Mouse (Mus musculus): ENCODE data around the gene Col4a2.

Gene Col4a2

DNA sequence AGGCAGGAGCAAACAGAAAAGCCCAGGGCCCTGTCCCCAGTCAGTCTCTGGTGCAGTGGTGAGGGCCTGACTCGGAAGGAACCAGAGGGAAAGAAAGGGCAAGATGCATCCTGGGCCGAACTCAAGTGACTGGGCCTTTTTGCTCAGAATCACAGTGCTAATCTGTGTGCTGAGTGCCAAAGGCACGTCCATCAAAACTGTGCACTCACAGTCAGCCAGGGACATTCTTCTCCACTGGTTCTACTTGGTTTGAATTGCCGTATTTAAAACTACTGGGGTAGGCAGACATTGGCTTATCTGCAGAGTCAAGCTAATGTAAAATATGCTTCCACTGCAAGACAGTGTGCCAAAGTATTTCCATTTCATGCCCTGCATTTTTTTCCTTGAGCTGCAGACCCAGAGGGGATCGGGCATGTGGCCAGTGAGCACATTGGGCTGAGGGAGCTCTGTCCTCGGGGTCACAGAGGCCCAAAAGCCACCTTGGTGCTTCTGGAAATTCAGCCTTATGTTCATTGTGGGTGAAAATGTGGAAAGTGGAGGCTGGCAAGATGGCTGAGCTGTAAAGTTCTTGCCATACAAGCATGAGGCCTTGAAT is 12.3 kb downstream of the Col4a2 start:
- CTCF ChIA-PET = no interaction called here

DNA sequence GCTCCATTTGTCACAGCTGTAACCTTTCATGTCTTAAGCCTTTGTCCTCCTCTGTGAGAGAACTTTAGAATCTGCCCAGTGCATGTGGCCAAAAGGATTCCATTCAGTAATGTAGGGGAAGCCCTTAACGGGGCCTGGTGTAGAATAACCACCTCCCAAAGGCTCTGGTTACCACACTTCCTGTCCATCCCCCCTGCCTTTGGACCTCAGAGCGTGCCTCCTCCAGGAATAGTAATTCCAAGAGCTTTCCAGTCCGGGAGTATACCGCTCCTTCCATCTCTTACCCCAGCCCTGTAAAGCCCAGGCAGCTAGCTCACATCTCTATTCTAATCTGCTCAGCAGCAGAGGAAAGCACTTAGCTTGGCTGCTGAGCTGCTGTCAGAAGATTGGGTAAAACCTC is 14.7 kb downstream of the Col4a2 start:
- CTCF ChIA-PET = no interaction called here

DNA sequence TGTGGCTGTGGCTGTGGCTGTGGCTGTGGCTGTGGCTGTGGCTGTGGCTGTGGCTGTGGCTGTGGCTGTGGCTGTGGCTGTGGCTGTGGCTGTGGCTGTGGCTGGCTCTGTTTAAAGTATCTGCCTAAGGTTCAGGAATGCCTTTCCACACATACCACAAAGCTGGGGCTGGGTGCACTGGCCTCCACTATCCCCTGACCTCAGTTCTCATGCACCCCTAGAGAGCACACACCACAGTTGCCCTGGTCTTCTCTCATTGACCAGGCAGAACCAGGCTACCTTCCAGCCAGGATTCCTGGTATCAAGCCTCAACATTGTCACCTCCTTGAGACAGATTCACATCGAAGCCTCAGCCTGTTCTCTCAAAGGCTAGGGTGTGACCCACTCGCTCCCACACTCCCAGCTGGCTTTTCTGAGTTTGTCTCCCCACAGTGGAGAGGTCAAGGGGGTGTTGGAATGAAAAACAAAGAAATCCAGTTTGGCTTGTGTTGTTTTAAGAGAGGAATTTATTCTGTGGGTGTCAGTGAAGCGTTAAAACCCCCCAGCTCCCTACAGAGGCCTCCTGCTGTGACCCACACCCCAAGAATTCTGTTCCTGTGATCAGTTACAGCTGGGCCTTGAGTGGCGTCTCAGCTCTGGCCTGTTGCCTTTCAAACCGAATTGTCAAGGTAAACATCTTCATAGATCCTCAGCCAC is 15.3 kb downstream of the Col4a2 start:
- CTCF ChIA-PET = interaction anchor here (0.8 kb wide), 1 partner anchor 370 kb away, joined by 3 read pairs; no protein-coding TSS in a partner anchor

DNA sequence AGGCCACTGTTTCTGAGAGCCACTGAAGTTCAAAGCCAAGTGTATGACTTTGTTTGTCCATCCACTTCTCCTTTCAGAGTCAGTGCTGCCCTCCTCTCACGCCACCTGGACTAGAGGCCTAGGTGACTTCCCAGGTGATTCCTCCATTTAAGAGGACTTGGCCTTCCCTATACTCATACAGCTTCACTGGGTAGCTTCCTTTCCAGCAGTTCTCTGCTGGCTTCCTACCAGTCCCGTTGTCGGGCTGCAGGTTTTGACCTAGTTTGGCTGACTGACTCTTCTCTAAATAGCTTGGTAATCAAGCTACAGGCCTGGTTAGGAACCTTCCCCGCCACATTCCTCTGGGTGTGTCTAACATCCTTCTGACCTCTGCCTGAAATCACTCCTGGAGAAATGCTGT is 19.0 kb downstream of the Col4a2 start:
- CTCF ChIA-PET = no interaction called here

DNA sequence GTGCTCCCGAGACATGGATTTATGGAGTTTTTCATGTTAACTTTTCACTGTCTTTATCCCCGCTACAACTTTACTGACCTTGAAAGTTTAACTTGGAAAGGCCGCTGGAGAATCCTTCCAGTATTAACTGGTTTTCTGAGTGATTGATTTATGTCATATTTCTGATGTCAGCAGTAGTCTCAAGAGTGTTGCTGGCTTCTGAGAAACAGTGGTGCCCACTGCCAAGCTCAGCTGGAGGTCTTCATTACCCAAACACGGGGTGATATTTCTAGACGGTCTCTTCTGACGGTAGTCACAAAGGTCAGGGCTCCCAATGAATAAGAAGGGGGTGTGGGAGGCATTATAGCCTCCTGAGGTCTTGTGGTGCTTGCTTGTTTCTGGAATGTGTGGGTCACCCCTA is 21.1 kb downstream of the Col4a2 start:
- CTCF ChIA-PET = no interaction called here

DNA sequence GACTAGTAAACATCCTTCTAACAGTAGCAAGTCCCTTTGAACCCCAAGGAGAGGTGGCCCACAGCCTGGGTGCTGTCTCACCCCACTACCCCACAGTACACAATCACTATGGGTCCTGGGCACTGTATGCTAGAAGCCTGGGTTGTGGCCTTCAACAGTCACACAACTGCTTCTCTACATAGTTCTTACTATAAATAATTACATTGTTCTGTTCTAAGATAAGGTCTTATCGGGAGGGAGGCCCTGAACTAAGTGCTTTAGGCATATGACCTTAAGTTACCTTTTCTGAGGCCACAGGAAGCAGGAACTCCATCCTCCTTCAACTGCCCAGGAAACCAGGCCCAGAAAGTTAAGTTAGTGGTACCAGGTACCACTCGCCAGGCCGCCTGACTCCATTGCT is 21.9 kb downstream of the Col4a2 start:
- CTCF ChIA-PET = no interaction called here

DNA sequence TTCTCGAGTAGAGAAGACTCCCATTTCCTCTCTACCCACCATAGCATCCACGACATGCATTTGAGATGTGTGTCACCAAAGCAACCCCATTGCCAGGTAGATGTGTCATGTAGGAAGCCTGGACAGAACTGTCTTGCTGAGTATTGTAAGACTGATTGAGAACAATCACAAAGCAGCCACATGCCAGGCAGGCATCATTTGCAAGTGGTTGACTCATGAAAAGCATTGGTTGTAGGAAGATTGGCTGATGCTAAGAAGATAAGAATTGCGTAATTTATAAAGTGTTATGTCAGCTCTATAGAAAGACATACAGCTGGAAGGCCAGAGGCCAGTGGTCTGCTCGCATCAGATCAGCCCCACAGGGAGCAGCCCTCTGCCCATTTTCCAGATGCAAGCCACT is 22.6 kb downstream of the Col4a2 start:
- CTCF ChIA-PET = no interaction called here

DNA sequence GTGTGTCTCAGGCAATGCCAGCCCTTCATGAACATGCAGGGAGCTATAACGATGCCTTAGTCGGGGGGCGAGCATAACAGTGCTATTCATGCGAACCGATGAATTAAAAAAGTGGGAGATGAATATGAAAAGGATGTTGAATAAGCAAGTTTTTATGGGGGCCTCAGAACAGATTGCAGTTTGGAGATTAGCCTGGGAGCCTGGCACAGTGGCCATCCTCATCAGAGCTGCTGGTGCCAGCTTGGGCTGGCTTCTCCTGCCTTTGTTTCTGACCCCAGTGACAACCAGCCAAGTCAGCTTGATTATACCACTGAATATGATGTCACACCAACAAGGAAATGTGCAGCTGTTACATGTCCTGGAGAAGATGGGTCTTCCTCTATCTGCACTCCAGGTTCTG is 23.7 kb downstream of the Col4a2 start:
- CTCF ChIA-PET = interaction anchor here (0.6 kb wide), 1 partner anchor 36 kb away, joined by 5 read pairs; no protein-coding TSS in a partner anchor

DNA sequence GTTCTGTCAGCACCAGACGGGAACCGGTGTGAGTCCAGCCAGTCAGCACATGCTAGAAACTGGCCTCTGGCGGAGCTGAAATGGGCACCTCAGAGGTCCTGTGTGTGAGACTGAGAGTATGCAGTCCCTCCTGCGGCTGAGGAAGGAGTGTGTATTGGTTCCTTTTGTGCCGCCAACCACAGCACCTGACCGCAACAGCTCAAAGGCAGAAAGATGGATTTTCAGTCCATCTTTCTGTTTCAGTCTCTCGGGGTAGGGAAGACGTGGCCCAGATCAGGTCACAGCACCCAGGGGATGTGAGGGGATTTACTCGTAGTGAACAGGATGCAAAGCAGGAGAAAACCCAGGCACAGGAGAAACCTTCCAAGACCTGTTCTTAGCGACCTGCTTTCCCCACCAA is 25.0 kb downstream of the Col4a2 start:
- CTCF ChIA-PET = no interaction called here

DNA sequence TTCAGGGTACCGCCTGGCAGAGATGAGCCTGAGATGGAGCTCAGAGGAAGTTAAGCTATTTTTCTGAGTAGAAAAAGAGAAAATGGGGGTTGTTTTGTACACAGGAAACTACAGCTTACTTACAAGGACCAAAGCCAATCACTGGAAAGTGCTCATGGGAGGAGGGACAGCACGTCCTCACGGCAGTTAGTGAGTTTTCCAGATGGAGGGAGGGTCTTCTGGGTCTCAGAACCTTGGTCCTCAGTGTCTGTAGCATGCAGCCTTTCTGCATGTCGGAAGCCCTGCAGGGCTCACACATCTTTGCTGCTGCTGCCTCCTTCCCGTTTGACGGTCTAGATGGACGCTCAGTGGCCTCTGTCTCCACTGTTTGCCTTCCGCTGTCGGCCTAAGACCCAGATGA is 25.9 kb downstream of the Col4a2 start:
- CTCF ChIA-PET = no interaction called here

DNA sequence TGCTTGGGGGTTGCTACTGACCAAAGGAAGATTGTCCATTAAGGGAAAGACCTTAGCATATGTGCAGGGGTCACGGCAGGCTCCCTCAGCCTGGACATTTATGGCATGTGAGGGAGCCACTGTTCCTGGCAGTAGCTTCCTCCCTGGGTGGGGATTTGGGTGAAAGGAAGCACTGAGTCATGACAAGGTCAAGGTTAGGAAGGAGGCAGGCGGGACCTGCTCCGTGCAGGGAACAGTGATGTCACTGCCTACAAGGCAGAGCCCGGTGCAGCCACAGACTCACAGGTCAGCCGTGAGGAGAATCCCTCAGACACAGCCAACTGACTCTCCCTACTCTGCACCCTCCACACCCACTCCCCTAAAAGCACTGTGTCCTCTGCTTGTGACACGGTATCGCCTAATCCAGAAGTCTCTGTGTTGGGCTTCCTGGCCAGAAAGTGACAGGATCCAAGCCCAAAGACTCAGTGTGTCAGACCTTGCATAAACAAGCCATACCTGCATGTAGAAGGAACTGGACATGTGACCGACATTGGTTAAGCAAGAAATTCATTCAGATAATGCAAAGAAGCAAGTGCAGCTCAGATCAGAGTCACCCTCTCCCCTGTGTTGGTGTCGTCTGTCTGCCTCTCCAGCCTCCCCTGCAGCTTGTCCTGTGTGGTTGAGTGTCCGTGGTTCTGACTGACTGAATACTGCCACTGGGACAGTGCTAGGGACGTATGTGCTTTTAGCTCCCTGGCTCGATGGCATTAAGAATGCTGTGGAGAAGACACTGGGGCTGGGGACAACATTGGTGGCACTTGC is 27.9 kb downstream of the Col4a2 start:
- CTCF ChIA-PET = interaction anchor here (0.6 kb wide), 1 partner anchor 316 kb away, joined by 3 read pairs; no protein-coding TSS in a partner anchor

DNA sequence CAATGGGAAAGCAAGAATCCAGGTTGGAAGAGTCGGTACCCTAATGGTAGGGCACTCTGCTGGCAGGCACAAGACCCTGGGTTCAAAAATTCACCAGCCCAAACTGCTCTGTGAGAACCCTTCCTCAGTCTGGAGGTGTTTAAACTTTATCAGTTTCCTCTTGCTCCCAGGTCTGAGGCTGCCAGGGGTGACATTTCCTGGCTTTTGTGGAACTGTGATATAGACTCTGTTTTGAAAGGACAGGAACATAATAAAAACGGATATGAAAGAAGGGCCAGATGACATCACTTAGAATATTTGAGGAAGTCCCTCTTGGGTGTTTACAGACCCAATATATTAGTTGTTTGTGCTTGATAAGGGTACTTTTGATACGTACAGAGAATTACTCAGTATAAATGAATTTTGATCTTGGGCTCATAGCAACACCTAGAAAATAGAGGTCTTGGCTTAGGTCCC is 28.5 kb downstream of the Col4a2 start:
- CTCF ChIA-PET = interaction anchor here (0.6 kb wide), 1 partner anchor 316 kb away, joined by 3 read pairs; no protein-coding TSS in a partner anchor

DNA sequence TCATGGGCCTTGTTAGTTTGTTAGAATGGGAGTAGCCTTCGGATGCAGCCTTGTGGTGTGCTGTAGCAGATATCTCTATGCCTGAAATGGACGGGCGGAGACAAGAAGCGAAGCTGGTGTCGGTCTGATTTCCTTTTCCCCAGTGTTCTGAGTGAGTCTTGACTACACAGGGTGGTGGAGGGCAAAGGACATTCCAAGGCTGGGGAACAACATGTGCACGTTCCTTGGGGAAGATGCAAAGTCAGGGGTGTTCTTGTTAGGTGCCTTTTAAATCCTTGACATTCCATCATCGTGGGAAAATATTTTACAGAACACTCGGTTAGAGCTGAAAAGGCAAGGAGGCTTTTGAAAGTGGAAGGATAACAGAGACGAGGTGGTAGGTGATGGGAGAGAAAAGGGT is 31.9 kb downstream of the Col4a2 start:
- CTCF ChIA-PET = no interaction called here

DNA sequence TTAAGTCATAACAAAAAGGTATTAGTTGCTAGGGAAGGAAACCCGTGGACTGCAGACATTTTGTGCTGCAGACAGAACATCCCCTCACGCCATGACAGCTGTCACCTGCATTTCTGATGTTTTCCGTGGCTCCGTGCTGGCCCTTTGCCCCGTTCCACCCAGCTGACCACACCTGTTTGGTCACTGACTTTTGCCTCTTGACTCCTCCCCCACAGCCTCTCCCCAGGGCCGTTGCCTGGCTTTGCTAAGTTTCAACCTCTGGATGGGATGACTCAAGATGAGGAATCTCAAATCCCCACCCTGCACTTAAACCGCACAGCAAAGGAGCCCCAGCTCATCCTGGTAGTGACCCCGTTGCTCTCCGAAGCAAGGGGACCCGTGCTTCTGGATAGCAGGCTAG is 33.6 kb downstream of the Col4a2 start:
- CTCF ChIA-PET = no interaction called here

DNA sequence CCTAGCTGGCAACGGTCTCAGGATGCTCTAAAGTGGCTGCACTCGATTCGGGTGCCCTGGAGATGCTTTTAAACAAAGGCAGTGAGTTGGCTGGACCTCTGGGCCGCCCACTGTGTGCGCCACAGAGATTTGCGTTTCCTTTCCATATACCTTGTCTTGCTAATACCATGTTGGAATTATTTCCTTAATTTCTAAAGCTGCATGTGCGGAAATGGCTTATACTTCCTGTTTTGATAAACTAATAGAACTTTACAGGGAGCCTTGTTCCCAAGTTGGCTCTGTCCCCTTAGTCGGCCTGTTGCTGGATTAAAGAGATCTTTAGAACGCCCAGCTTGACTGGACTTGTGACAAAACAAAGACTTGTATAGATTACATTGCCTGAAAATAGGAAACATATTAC is 35.1 kb downstream of the Col4a2 start:
- CTCF ChIA-PET = no interaction called here

DNA sequence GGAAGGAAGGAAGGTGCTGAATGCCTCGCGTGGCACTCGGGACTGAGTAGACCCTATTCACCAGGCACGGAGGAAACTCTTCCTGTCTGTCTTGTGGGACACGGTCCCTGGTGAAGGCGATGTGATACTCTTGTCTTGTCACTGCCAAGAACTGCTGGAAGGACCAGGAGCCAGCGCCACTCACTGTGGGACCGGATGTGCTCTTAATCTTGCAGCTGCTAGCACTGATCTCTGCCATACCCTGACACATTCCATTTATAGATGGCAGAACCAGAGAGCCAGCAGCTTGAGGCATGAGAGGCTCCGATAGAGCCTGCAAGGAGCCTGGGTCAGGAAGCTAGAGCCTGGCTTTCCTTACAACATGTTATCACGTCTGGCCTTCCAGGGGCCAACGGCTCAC is 36.0 kb downstream of the Col4a2 start:
- CTCF ChIA-PET = no interaction called here

DNA sequence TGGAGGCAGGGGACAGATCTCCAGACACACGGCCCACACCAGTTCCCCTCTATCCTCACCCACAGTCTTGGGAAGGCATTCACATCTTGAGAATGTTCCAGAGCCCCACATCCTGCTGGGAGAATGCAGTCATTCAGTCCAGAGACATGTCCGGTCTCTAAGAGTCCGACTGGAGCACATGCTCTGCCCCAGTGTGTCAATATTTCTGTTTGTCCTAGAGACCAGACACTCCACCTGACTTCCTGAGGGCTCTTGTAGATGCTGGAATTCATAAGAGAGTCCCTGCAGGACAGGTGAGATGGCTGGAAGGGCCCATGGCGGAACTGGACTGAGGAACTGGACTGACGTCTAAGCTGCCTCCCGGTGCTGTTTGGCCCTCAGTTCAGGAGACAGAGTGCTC is 38.8 kb downstream of the Col4a2 start:
- CTCF ChIA-PET = no interaction called here

DNA sequence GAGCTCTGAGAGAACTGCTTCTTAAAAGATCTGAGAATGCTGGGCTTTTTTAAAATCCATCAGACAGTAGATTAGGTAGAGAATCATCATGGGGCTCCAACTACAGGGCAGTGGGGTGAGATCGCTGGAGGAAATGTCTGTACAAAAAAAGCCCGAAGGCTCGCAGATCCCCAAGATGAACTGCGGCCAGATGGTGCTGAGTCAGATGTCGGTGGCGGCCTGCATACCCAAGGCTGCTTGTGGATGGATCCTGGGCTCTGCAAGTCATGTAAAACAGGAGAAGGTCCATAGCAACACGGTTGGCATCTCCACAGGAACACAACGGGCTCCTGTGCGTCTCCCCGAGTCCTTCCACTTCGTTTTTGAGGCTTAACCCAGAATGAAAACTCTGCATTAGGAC is 39.9 kb downstream of the Col4a2 start:
- CTCF ChIA-PET = no interaction called here

DNA sequence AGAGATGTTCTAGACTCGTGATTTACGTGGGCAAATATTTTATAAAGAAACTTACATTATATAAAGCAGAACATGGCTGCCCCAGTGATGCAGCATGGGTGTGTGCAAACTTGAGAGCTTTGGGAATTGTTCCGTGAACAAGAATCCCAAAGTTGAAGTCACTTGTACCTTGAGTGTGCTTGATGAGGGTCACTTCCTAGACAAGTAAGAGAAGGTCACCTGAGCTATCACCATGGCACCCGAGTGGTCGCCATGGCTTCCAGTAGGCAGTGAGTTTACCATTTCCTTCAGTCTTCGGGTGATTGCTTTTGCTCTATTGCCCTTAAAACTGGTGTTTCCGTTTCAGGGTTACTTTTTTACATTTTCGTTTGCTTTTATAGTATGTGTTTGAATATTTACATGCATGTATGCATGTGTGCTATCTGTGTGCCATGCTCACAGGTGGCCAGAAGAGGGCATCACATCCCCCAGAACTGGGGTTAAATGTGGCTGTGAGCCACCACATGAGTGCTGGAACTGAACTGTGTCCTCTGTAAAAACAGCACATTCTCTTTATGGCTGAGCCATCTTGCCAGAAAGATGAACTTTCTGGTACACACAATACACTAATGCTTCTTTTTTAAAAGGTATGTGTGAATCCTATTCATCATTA is 42.3 kb downstream of the Col4a2 start:
- CTCF ChIA-PET = no interaction called here

DNA sequence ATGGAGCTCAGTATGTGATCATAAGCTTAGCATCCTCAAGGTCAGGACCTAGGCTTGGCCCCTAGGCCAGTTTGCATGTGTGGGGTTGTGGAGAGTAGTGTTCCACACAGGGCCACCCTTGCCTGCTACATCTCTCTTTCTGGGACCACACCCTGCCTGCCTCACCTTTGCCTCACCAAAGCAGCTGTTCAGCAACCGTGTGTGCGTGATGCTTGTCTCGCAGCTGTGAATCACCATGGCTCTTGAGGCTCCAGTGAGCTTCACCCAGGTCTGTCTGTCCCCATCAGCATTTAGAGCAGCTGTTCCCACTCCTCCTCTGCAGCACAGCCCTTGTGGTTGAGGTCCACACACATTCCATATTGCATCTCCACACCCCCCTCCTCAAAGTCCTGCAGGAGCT is 43.3 kb downstream of the Col4a2 start:
- CTCF ChIA-PET = interaction anchor here (0.6 kb wide), 1 partner anchor 145 kb away, joined by 14 read pairs; no protein-coding TSS in a partner anchor

DNA sequence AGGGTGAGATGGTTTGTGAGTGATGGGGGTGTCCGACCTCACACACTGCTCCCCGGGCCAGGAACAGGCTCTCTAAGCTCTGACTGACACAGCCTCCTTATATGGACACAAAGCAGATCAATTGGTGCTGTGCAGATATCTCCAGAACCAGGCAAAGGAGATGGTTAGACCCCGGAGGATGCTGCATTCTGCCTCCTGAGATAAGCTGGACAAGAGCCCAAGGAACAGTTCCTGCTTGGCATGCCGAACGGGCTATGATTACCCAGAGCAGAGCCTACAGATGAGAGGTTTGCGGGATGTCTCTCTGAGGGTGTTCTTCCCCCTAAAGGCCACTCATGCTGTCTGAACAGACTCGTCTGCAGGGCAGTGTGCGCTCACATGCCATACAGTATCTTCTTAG is 44.2 kb downstream of the Col4a2 start:
- CTCF ChIA-PET = no interaction called here

DNA sequence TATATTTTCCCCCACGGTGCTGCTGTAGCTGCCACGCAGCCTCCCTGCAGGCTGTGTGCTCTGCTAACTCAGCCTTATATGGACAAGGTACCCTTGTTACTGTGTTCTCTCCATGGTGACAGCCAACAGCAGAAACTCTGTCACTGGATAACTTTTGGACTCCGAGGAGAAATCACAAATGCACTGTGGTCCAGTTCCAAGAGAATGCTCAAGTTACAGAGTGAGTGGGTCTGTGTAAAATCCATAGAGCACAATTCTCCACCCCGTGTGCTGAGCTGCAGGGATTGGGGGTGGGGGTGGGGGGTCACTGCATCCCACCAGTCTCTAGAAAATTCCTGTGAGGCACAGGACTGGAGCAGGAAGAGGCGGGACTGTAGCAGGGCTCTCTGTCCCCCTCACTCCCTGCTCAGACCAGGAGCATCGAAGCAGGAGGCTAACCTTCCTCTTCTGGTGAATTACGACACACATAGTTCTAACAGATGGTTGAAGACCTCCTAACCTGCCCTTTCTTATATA is 45.4 kb downstream of the Col4a2 start:
- CTCF ChIA-PET = no interaction called here

Data from spleen, embryonic (tissue).